Mouse (Mus musculus) liver, postnatal 0 days (tissue): ENCODE measurements at regions not wholly inside any gene's neighbourhood (a gene's known extent, or its start where the extent isn't known, plus 50 kb on each side); places are given as distances from the start of the nearest gene placed in this dataset.

ENCODE experiments used
- ATAC-seq: fragments of 200-750 bp; cut with Nextera tagmentation; 2 replicates; pipeline ENCODE4 v1.8.0; 2017; ENCODE audit warnings: mild to moderate bottlenecking, moderate library complexity
- DNase-seq: peaks from one replicate; pipeline ENCODE4 v3.0.0-alpha.2; 2016
- H3K27ac ChIP-seq: fragments of 300-500 bp; sonication (generic); 2 replicates; pipeline ENCODE4 v1.5.1; 2014; ENCODE audit warnings: antibody characterized with exemption, moderate library complexity, mild to moderate bottlenecking, low read depth
- H3K27me3 ChIP-seq: fragments of 300-500 bp; sonication (generic); 2 replicates; pipeline ENCODE4 v1.6.1; 2014; ENCODE audit warnings: low read length, control low read depth, mixed read lengths; ENCODE audit not compliant: insufficient read depth
- H3K36me3 ChIP-seq: fragments of 300-500 bp; sonication (generic); replicated peaks from 2 replicates; pipeline ENCODE4 v1.6.1; 2014; ENCODE audit warnings: mild to moderate bottlenecking, control low read depth, low read length, moderate library complexity, mixed read lengths; ENCODE audit not compliant: insufficient read depth
- H3K4me1 ChIP-seq: fragments of 300-500 bp; sonication (generic); 2 replicates; pipeline ENCODE4 v1.6.1; 2014; ENCODE audit warnings: antibody characterized with exemption, mild to moderate bottlenecking, control low read depth; ENCODE audit not compliant: insufficient read depth
- H3K4me2 ChIP-seq: fragments of 300-500 bp; sonication (generic); 2 replicates; pipeline ENCODE4 v1.6.1; 2014; ENCODE audit warnings: low read depth, mild to moderate bottlenecking, low read length, moderate library complexity, mixed read lengths
- H3K4me3 ChIP-seq: fragments of 300-500 bp; sonication (generic); 2 replicates; pipeline ENCODE4 v1.5.1; 2014; ENCODE audit warnings: low read depth, low read length
- H3K9ac ChIP-seq: fragments of 300-500 bp; sonication (generic); replicated peaks from 2 replicates; pipeline ENCODE4 v1.6.1; 2014; ENCODE audit warnings: mild to moderate bottlenecking, moderate library complexity
- H3K9me3 ChIP-seq: fragments of 300-500 bp; sonication (generic); 2 replicates; pipeline ENCODE4 v1.6.1; 2016; ENCODE audit warnings: mild to moderate bottlenecking, control low read depth, low read length, mixed read lengths
- CTCF ChIP-seq: sonication (generic); IDR thresholded peaks from 2 replicates; pipeline ENCODE4 v1.5.1; 2016; ENCODE audit warnings: antibody characterized with exemption, low read depth
- EP300 ChIP-seq: IDR thresholded peaks from 2 replicates; pipeline ENCODE4 v1.6.1; 2016; ENCODE audit warnings: antibody characterized with exemption, low read depth, mild to moderate bottlenecking
- WGBS: fragments of 180-500 bp; shearing (Covaris S2); extraction: QIAGEN DNeasy Blood & Tissue Kit; methylation state at CpG from one replicate; pipeline ENCODE4 v1.1.7; 2014; ENCODE audit not compliant: insufficient replicate concordance; 5-methylcytosine and 5-hydroxymethylcytosine counted together

- H3K36me3 ChIP-seq = no peaks in the 10 kb centered on the region
- no peaks in the 10 kb centered on the region for H3K9me3 ChIP-seq
- TF ChIP-seq CTCF (no peak), EP300 (no peak)
- 0 out of 2 replicates have a peak, but pooled peaks cover 2% of the 10 kb centered on the region for H3K4me1 ChIP-seq
- 82% methylated on average over 3 of the region's 3 CpGs for WGBS
- no peak overlapping the region for H3K9ac ChIP-seq
- ATAC-seq = no peak
- peaks cover 28% of the 10 kb centered on the region for H3K27me3 ChIP-seq
- DNase-seq = no peak
- H3K4me3 ChIP-seq = no peak overlapping the region
- H3K27ac ChIP-seq = no peak overlapping the region
- H3K4me2 ChIP-seq = no peak overlapping the region
Measured at GRCm38 (mm10) chr8:126136946-126137345, 142.0 kb downstream of the Kcnk1 start.

- H3K4me3 ChIP-seq = no peak overlapping the region
- DNase-seq (no peak), ATAC-seq (no peak)
- H3K27me3 ChIP-seq = peaks cover 28% of the 10 kb centered on the region
- no peaks in the 10 kb centered on the region for H3K9me3 ChIP-seq
- H3K4me2 ChIP-seq = no peak overlapping the region
- 0 out of 2 replicates have a peak, but pooled peaks cover 2% of the 10 kb centered on the region for H3K4me1 ChIP-seq
- WGBS = 49% methylated on average over 4 of the region's 4 CpGs
- no peaks in the 10 kb centered on the region for H3K36me3 ChIP-seq
- TF ChIP-seq CTCF (no peak), EP300 (no peak)
- H3K9ac ChIP-seq = no peak overlapping the region
- H3K27ac ChIP-seq = no peak overlapping the region
Measured at GRCm38 (mm10) chr8:126137452-126137851, 142.5 kb downstream of the Kcnk1 start.

GRCm38 (mm10) chr8:126138645-126139545 lies 143.9 kb downstream of the Kcnk1 start:
- Histone ChIP-seq H3K4me2 (peak overlapping the region; percentile 64), H3K4me3 (peak overlapping the region; percentile 32; the same call in 1 of the 2 replicates), H3K27ac (no peak overlapping the region), H3K4me1 (0 out of 2 replicates have a peak, but pooled peaks cover 2% of the 10 kb centered on the region), H3K36me3 (no peaks in the 10 kb centered on the region), H3K9ac (no peak overlapping the region), H3K27me3 (peaks cover 28% of the 10 kb centered on the region), H3K9me3 (no peaks in the 10 kb centered on the region)
- TF ChIP-seq CTCF (no peak), EP300 (no peak)
- peak; percentile 16 for DNase-seq
- 3% methylated on average over 85 of the region's 95 CpGs for WGBS
- no peak for ATAC-seq

GRCm38 (mm10) chr8:126139546-126139870 lies 144.5 kb downstream of the Kcnk1 start:
- no peak overlapping the region for H3K9ac ChIP-seq
- WGBS = 18% methylated on average over 11 of the region's 11 CpGs
- no peak overlapping the region for H3K4me3 ChIP-seq
- ATAC-seq (no peak), DNase-seq (no peak)
- H3K4me2 ChIP-seq = 0 out of 2 replicates have a peak overlapping the region, but pooled peaks have one; percentile 64
- H3K4me1 ChIP-seq = 0 out of 2 replicates have a peak, but pooled peaks cover 2% of the 10 kb centered on the region
- H3K36me3 ChIP-seq = no peaks in the 10 kb centered on the region
- peaks cover 28% of the 10 kb centered on the region for H3K27me3 ChIP-seq
- no peak overlapping the region for H3K27ac ChIP-seq
- no peaks in the 10 kb centered on the region for H3K9me3 ChIP-seq
- TF ChIP-seq CTCF (no peak), EP300 (no peak)

GRCm38 (mm10) chr8:126140998-126141397 lies 146.0 kb downstream of the Kcnk1 start:
- Histone ChIP-seq H3K27me3 (peaks cover 28% of the 10 kb centered on the region), H3K9ac (no peak overlapping the region), H3K4me2 (no peak overlapping the region), H3K36me3 (no peaks in the 10 kb centered on the region), H3K9me3 (no peaks in the 10 kb centered on the region), H3K4me1 (0 out of 2 replicates have a peak, but pooled peaks cover 2% of the 10 kb centered on the region), H3K27ac (no peak overlapping the region), H3K4me3 (no peak overlapping the region)
- DNase-seq = no peak
- TF ChIP-seq EP300 (no peak), CTCF (no peak)
- ATAC-seq = no peak
- 74% methylated on average over 6 of the region's 6 CpGs for WGBS

GRCm38 (mm10) chr8:126151527-126151926 lies 146.8 kb upstream of the Slc35f3 start:
- H3K9ac ChIP-seq = no peak overlapping the region
- H3K4me1 ChIP-seq = no peaks in the 10 kb centered on the region; the same call in 1 of the 2 replicates
- H3K27me3 ChIP-seq = no peaks in the 10 kb centered on the region
- ATAC-seq (no peak), DNase-seq (no peak)
- no peak for TF ChIP-seq CTCF
- no peaks in the 10 kb centered on the region for H3K36me3 ChIP-seq
- no peak overlapping the region for H3K4me3 ChIP-seq
- 35% methylated on average over 4 of the region's 4 CpGs for WGBS
- no peak overlapping the region for H3K4me2 ChIP-seq
- no peak overlapping the region for H3K27ac ChIP-seq
- no peaks in the 10 kb centered on the region for H3K9me3 ChIP-seq
